Mouse (Mus musculus) left cerebral cortex, adult 8-10 months (tissue): ENCODE results near the gene Mob3c. TPM values are rescaled to one million over a fixed set of nuclear protein-coding genes. Genes with fewer than 3 reads are reported as not detected.

Experiments used
- DNase-seq, 2 experiments: peaks; one replicate each; pipeline ENCODE4 v3.0.0; 2022; ENCODE audit warnings: low spot score in 2 of 2
- total RNA-seq, 4 experiments: library from RNA; stranded (reverse); gene quantifications; 2 replicates each; pipeline ENCODE4 v1.2.4; 2022

The Mob3c gene
- total RNA-seq, 4 experiments from 2014 or later, result 5.0 to 7.3 (median 6.1) TPM

GRCm38 (mm10) chr4:115878216-115878678, 50.4 kb downstream of the Mob3c start:
- no peak for DNase-seq

- DNase-seq, result no peak
Observed at GRCm38 (mm10) chr4:115878828-115879227, 50.9 kb downstream of the Mob3c start.

- peak in 1 of 2 experiments; percentile 48 for DNase-seq
Observed at GRCm38 (mm10) chr4:115881183-115881582, 53.3 kb downstream of the Mob3c start.

GRCm38 (mm10) chr4:115882195-115882594, 54.3 kb downstream of the Mob3c start:
- no peak for DNase-seq

- DNase-seq, result no peak
Observed at GRCm38 (mm10) chr4:115884022-115884421, 56.1 kb downstream of the Mob3c start, which contains the start of gene Kncn. Kncn (plus strand) TSS chr4:115884400.

Other genes starting within 250 kb of the Mob3c start
- not detected for gene Cyp4a32, start 227.1 kb upstream of the Mob3c start, total RNA-seq
- gene Cyp4b1, start 180.4 kb upstream of the Mob3c start, total RNA-seq, result 1 to 10 TPM; 1.7 to 2.8 (median 2.3) TPM
- 10 to 100 TPM; 57.1 to 59.7 (median 57.6) TPM for gene Efcab14, start 90.3 kb upstream of the Mob3c start, total RNA-seq
- 1 to 10 TPM in 1 of 4 experiments, under 1 TPM in 2, not detected in 1; 0.48 to 1.0 (median 0.95) TPM for gene Tex38, start 47.1 kb upstream of the Mob3c start, total RNA-seq
- 10 to 100 TPM; 77.6 to 82.8 (median 81.9) TPM for gene Atpaf1, start 43.3 kb upstream of the Mob3c start, total RNA-seq
- gene Mknk1, start 11.1 kb downstream of the Mob3c start, total RNA-seq, result 10 to 100 TPM; 34.9 to 45.5 (median 39.6) TPM
- gene Kncn, start 56.3 kb downstream of the Mob3c start, total RNA-seq, result under 1 TPM in 3 of 4 experiments, not detected in 1; 0.21 to 0.53 (median 0.35) TPM
- gene 6430628N08Rik, start 62.6 kb downstream of the Mob3c start, total RNA-seq, result under 1 TPM; 0.38 to 0.56 (median 0.54) TPM
- gene Dmbx1, start 111.8 kb downstream of the Mob3c start, total RNA-seq, result under 1 TPM in 2 of 4 experiments, not detected in 2; 0.09 to 0.36 TPM
- gene Faah, start 189.8 kb downstream of the Mob3c start, total RNA-seq, result 10 to 100 TPM; 77.3 to 81.9 (median 80.2) TPM
- 10 to 100 TPM in 2 of 4 experiments, 1 to 10 TPM in 2; 9.0 to 11.5 (median 10.6) TPM for gene Nsun4, start 225.8 kb downstream of the Mob3c start, total RNA-seq
- gene Uqcrh, start 247.0 kb downstream of the Mob3c start, total RNA-seq, result 100 to 1,000 TPM; 402 to 442 (median 412) TPM
- gene Lrrc41, start 247.2 kb downstream of the Mob3c start, total RNA-seq, result 10 to 100 TPM; 45.2 to 53.2 (median 50.0) TPM